In the genomic region with DNA sequence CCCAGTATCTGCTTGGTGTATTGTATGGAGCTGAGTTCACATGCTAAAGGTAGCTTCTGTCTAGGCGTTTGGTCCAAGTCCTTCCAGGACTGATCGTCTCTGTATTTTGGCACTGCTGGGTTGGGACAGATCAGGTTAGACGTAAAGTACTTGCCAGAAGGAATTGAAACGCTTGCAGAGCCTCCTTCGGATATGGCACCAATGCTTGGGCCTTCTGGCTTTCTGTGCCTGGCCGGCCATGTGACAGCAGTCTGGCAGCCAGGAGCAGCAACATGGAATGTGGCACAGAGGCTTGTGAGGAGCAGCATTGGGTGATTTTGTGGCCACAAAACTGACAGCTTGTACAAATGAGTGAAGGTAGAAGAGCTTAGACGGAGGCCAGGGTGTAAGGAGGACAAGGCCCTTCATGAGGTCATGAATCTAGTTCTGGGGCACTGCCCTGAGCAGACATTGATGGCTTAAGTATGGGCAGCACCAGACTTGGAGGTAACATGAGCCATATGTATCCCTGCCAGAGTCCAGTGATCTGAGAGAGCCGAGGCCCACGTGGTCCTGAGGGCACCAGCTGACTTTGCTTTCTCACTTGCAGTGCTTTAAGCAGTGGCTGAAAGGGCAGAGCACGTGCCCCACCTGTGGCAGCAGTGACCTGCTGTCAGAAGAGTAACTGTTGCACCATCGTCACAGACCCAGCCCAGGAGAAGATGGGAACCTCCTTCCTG, we compare ENCODE assay signal across 11 mouse cellular contexts. TPM values are rescaled to one million over a fixed set of nuclear protein-coding genes. Genes with fewer than 3 reads are reported as not detected.
DNase-seq lines count a peak whose midpoint lies in the region; ATAC-seq and TF ChIP-seq lines count a peak whose summit lies in the region.
"Had no signal": no experiment of that assay in that cellular context is flagged by ENCODE, and none has a peak within 500 bp of the region (broad histone marks: within the 10 kb centered on the region; RNA-seq: fewer than 3 reads in every experiment).

No protein-coding gene starts in this region.

- peaks cover 85% of the 10 kb centered on the region for H3K36me3 ChIP-seq in kidney, embryonic 14.5 days (ENCODE audit: control insufficient read depth, insufficient read depth, low read length)
- peaks cover 78% of the 10 kb centered on the region for H3K36me3 ChIP-seq in heart, postnatal 0 days (replicated peaks; ENCODE audit: control insufficient read depth, insufficient read depth, low read length)
- H3K36me3 ChIP-seq in intestine, postnatal 0 days (ENCODE audit: control insufficient read depth, insufficient read depth): peaks cover 74% of the 10 kb centered on the region

- H3K4me3 ChIP-seq in kidney, embryonic 14.5 days (ENCODE audit: low read length): no peak overlapping the region
- H3K4me3 ChIP-seq in heart, postnatal 0 days (ENCODE audit: low read depth, low read length): no peak overlapping the region
- H3K4me3 ChIP-seq in intestine, postnatal 0 days (ENCODE audit: low read depth, low read length): no peak overlapping the region

- TF ChIP-seq EP300 in heart, postnatal 0 days (IDR thresholded peaks at IDR 0.05; ENCODE audit: low read depth): no peak

- no peak overlapping the region for H3K27ac ChIP-seq in kidney, embryonic 14.5 days (ENCODE audit: low read depth, low read length)
- H3K27ac ChIP-seq in heart, postnatal 0 days (ENCODE audit: low read depth): peak overlapping the region; percentile 65
- no peak overlapping the region; the same call in 1 of the 2 replicates for H3K27ac ChIP-seq in intestine, postnatal 0 days (ENCODE audit: low read depth, low read length)
- H3K27ac ChIP-seq: hindbrain, postnatal 0 days had no signal

- no peaks in the 10 kb centered on the region for H3K27me3 ChIP-seq in kidney, embryonic 14.5 days (ENCODE audit: control insufficient read depth, insufficient read depth, low read length)
- no peaks in the 10 kb centered on the region for H3K27me3 ChIP-seq in heart, postnatal 0 days (ENCODE audit: control insufficient read depth, insufficient read depth, low read length)
- no peaks in the 10 kb centered on the region for H3K27me3 ChIP-seq in intestine, postnatal 0 days (replicated peaks; ENCODE audit: control insufficient read depth, insufficient read depth, low read length)

- DNase-seq in kidney, adult 18-20 months: no peak
- peak; percentile 61 for DNase-seq in brain, adult 2 months (ENCODE audit: low read depth, low spot score)
- DNase-seq in fat pad, adult 2 months (ENCODE audit: extremely low read depth, low read depth, low spot score): peak; percentile 65
- DNase-seq in heart, postnatal 0 days (ENCODE audit: low spot score): peak; percentile 46
- no peak for DNase-seq in layer of hippocampus, postnatal 25 days (ENCODE audit: extremely low spot score in 1 of 2, low spot score in 1 of 2)
- no peak for DNase-seq in frontal cortex, adult 2 months (ENCODE audit: extremely low spot score in 1 of 2, low spot score in 1 of 2)
- DNase-seq: lung, postnatal 10 days; right cerebral cortex, postnatal 4 days had no signal

- WGBS in kidney, embryonic 14.5 days: 56% methylated on average over 11 of the region's 11 CpGs
- 64% methylated on average over 11 of the region's 11 CpGs for WGBS in heart, postnatal 0 days
- WGBS in intestine, postnatal 0 days: 83% methylated on average over 11 of the region's 11 CpGs

- no peak overlapping the region for H3K4me2 ChIP-seq in kidney, embryonic 14.5 days (replicated peaks; ENCODE audit: low read depth, low read length)
- no peak overlapping the region for H3K4me2 ChIP-seq in heart, postnatal 0 days (ENCODE audit: low read depth, low read length)
- no peak overlapping the region for H3K4me2 ChIP-seq in intestine, postnatal 0 days (replicated peaks; ENCODE audit: low read depth)

- H3K9ac ChIP-seq in kidney, embryonic 14.5 days (ENCODE audit: low read depth, low read length): no peak overlapping the region
- no peak overlapping the region for H3K9ac ChIP-seq in heart, postnatal 0 days (replicated peaks; ENCODE audit: low read depth, low read length)
- no peak overlapping the region for H3K9ac ChIP-seq in intestine, postnatal 0 days (ENCODE audit: low read depth, low read length)

- TF ChIP-seq CTCF in heart, postnatal 0 days (IDR thresholded peaks at IDR 0.05; ENCODE audit: low read depth): no peak
- no peak for TF ChIP-seq CTCF in intestine, postnatal 0 days (IDR thresholded peaks at IDR 0.05; ENCODE audit: low read depth)

- no peaks in the 10 kb centered on the region for H3K9me3 ChIP-seq in kidney, embryonic 14.5 days (ENCODE audit: control insufficient read depth, low read length)
- no peaks in the 10 kb centered on the region for H3K9me3 ChIP-seq in heart, postnatal 0 days (replicated peaks; ENCODE audit: control insufficient read depth, low read length)
- H3K9me3 ChIP-seq in intestine, postnatal 0 days (ENCODE audit: control insufficient read depth): no peaks in the 10 kb centered on the region

- 0 out of 2 replicates have a peak, but pooled peaks cover 2% of the 10 kb centered on the region for H3K4me1 ChIP-seq in kidney, embryonic 14.5 days (ENCODE audit: control insufficient read depth, insufficient read depth, low read length)
- peaks cover 8% of the 10 kb centered on the region for H3K4me1 ChIP-seq in heart, postnatal 0 days (ENCODE audit: control insufficient read depth, insufficient read depth)
- H3K4me1 ChIP-seq in intestine, postnatal 0 days (replicated peaks; ENCODE audit: control insufficient read depth, insufficient read depth, low read length): no peaks in the 10 kb centered on the region

- ATAC-seq in kidney, embryonic 14.5 days (ENCODE audit: low FRiP score, low TSS enrichment): peak; percentile 93
- peak; percentile 70 for ATAC-seq in heart, postnatal 0 days (ENCODE audit: insufficient read depth, low read depth)
- ATAC-seq in intestine, postnatal 0 days: no peak
- ATAC-seq: hindbrain, postnatal 0 days had no signal

RNA-seq across cellular contexts. Expression of a gene that starts 59.1 kb away (rescaled TPM):
- polyA plus RNA-seq in kidney, embryonic 14.5 days (2014; fragmentation: Nextera tagmentation; extraction: Ambion mirVana): 45.1 and 59.2 TPM in 2 replicates
- total RNA-seq in heart, postnatal 0 days (2014; rRNA removed; ENCODE audit: low replicate concordance): 39.7 and 55.8 TPM in 2 replicates
- polyA plus RNA-seq in heart, postnatal 0 days (2015; fragmentation: Nextera tagmentation; extraction: Ambion mirVana): 35.6 and 37.2 TPM in 2 replicates
- total RNA-seq in layer of hippocampus, postnatal 25 days (2021): 10 to 100 TPM; 31.9 to 34.6 TPM
- 36.6 and 46.7 TPM in 2 replicates for polyA plus RNA-seq in intestine, postnatal 0 days (2015; fragmentation: Nextera tagmentation; extraction: Ambion mirVana)
- 45.7 and 47.6 TPM in 2 replicates for polyA plus RNA-seq in frontal cortex, adult 2 months (2012; rRNA removed)

Comparison
In these comparisons a context has a peak if more than half of its experiments do, and no peak if none do; other contexts are left out.
1. DNase-seq: peak in brain, adult 2 months (single experiment), fat pad, adult 2 months (single experiment) and heart, postnatal 0 days (single experiment); none in kidney, adult 18-20 months (single experiment), layer of hippocampus, postnatal 25 days (0 of 2) and frontal cortex, adult 2 months (0 of 2).